In genomic region chr15:60853231-60853999, GRCm38 (mm10) we compare ENCODE assay signal across 9 mouse cellular contexts. TPM values are rescaled to one million over a fixed set of nuclear protein-coding genes. Genes with fewer than 3 reads are reported as not detected.
A peak's percentile ranks its signal among the peaks of the same experiment; 100 is the strongest.
DNase-seq lines count a peak whose midpoint lies in the region; ATAC-seq lines count a peak whose summit lies in the region.
"Had no signal": no experiment of that assay in that cellular context is flagged by ENCODE, and none has a peak within 500 bp of the region (broad histone marks: within the 10 kb centered on the region; RNA-seq: fewer than 3 reads in every experiment).

TSS of gene Fam84b (minus strand) at chr15:60853778.

- H3K9me3 ChIP-seq in heart, embryonic 12.5 days (replicated peaks) = no peaks in the 10 kb centered on the region

- no peak within 1 kb of the TSS for H3K9ac ChIP-seq in heart, embryonic 12.5 days

- no peaks in the 10 kb centered on the region for H3K36me3 ChIP-seq in heart, embryonic 12.5 days
- H3K36me3 ChIP-seq: G1E had no signal

- peaks cover 26% of the 10 kb centered on the region for H3K4me1 ChIP-seq in heart, embryonic 12.5 days (replicated peaks)

- 22% methylated on average over 17 of the region's 17 CpGs for WGBS in heart, embryonic 12.5 days

- no peaks in the 10 kb centered on the region for H3K27me3 ChIP-seq in heart, embryonic 12.5 days (replicated peaks)

- peak within 1 kb of the TSS; percentile 47; the same call in 1 of the 2 replicates for H3K27ac ChIP-seq in heart, embryonic 12.5 days (ENCODE audit: poor library complexity, severe bottlenecking)

- H3K4me2 ChIP-seq in heart, embryonic 12.5 days = peak within 1 kb of the TSS; percentile 35; the same call in 1 of the 2 replicates

- H3K4me3 ChIP-seq in heart, embryonic 12.5 days = no peak within 1 kb of the TSS

- peak; percentile 60 for ATAC-seq in common myeloid progenitor, adult 5-6 weeks (replicated peaks; ENCODE audit: low read depth, poor library complexity, severe bottlenecking)
- ATAC-seq in heart, embryonic 12.5 days (ENCODE audit: insufficient number of reproducible peaks, low FRiP score) = peak; percentile 39; the same call in 1 of the 2 replicates

- no peak for DNase-seq in layer of hippocampus, adult 8-10 months (ENCODE audit: low spot score in 2 of 2)
- DNase-seq in layer of hippocampus, adult 11-12 months (ENCODE audit: low spot score) = no peak
- peak; percentile 23 to 52 for DNase-seq in kidney, postnatal 25 days
- peak; percentile 30 for DNase-seq in lung, postnatal 36 days
- peak; percentile 76 for DNase-seq in testis, postnatal 14 days (ENCODE audit: low spot score)
- DNase-seq in spleen, postnatal 14 days (ENCODE audit: low spot score in 2 of 2) = no peak

RNA-seq across cellular contexts. Expression of gene Fam84b, which starts in this region (rescaled TPM):
- 10 to 100 TPM; 10.2 to 14.3 (median 11.9) TPM for total RNA-seq in layer of hippocampus, adult 8-10 months (2022)
- 8.1 and 9.7 TPM in 2 replicates for total RNA-seq in common myeloid progenitor, adult 5-6 weeks (2017)
- 13.2 and 13.6 TPM in 2 replicates for polyA plus RNA-seq in heart, embryonic 12.5 days (2016; fragmentation: Nextera tagmentation; extraction: Ambion mirVana)
- polyA plus RNA-seq: G1E had no signal

Comparison
In these comparisons a context has a peak if more than half of its experiments do, and no peak if none do; other contexts are left out.
1. DNase-seq: peak in kidney, postnatal 25 days (2 of 2), lung, postnatal 36 days (single experiment) and testis, postnatal 14 days (single experiment); none in layer of hippocampus, adult 8-10 months (0 of 2), layer of hippocampus, adult 11-12 months (single experiment) and spleen, postnatal 14 days (0 of 2).